Mouse (Mus musculus) intestine, postnatal 0 days (tissue): ENCODE data around the gene Celf2. TPM values are rescaled to one million over a fixed set of nuclear protein-coding genes. Genes with fewer than 3 reads are reported as not detected.

Source experiments
- ATAC-seq: fragments of 200-750 bp; cut with Nextera tagmentation; 2 replicates; pipeline ENCODE4 v1.8.0; 2017; ENCODE audit warnings: mild to moderate bottlenecking, moderate TSS enrichment, moderate library complexity
- H3K27ac ChIP-seq: fragments of 300-500 bp; sonication (generic); 2 replicates; pipeline ENCODE4 v1.5.1; 2014; ENCODE audit warnings: mild to moderate bottlenecking, low read depth, low read length, moderate library complexity
- H3K27me3 ChIP-seq: fragments of 300-500 bp; sonication (generic); replicated peaks from 2 replicates; pipeline ENCODE4 v1.6.1; 2014; ENCODE audit warnings: low read length, mixed read lengths; ENCODE audit not compliant: control insufficient read depth, insufficient read depth
- H3K36me3 ChIP-seq: fragments of 300-500 bp; sonication (generic); 2 replicates; pipeline ENCODE4 v1.6.1; 2014; ENCODE audit warnings: mild to moderate bottlenecking, moderate library complexity; ENCODE audit not compliant: control insufficient read depth, insufficient read depth
- H3K4me1 ChIP-seq: fragments of 300-500 bp; sonication (generic); replicated peaks from 2 replicates; pipeline ENCODE4 v1.6.1; 2014; ENCODE audit warnings: antibody characterized with exemption, low read length, mixed read lengths; ENCODE audit not compliant: control insufficient read depth, insufficient read depth
- H3K4me2 ChIP-seq: fragments of 300-500 bp; sonication (generic); replicated peaks from 2 replicates; pipeline ENCODE4 v1.6.1; 2014; ENCODE audit warnings: low read depth, mild to moderate bottlenecking, moderate library complexity
- H3K4me3 ChIP-seq: fragments of 300-500 bp; sonication (generic); 2 replicates; pipeline ENCODE4 v1.5.1; 2014; ENCODE audit warnings: low read depth, low read length
- H3K9ac ChIP-seq: fragments of 300-500 bp; sonication (generic); 2 replicates; pipeline ENCODE4 v1.6.1; 2014; ENCODE audit warnings: mild to moderate bottlenecking, low read depth, low read length
- H3K9me3 ChIP-seq: fragments of 300-500 bp; sonication (generic); 2 replicates; pipeline ENCODE4 v1.6.1; 2016; ENCODE audit warnings: mixed run types; ENCODE audit not compliant: control insufficient read depth
- CTCF ChIP-seq: sonication (generic); IDR thresholded peaks from 2 replicates; pipeline ENCODE4 v1.5.1; 2016; ENCODE audit warnings: low read depth, mild to moderate bottlenecking, control low read depth, antibody characterized with exemption, moderate library complexity
- WGBS: fragments of 180-500 bp; shearing (Covaris S2); extraction: QIAGEN DNeasy Blood & Tissue Kit; methylation state at CpG from one replicate; pipeline ENCODE4 v1.1.7; 2014; 5-methylcytosine and 5-hydroxymethylcytosine counted together
- polyA plus RNA-seq: library from polyadenylated mRNA; unstranded; fragments of >200 nt; fragmentation: Nextera tagmentation; extraction: Ambion mirVana; gene quantifications from 2 replicates; pipeline ENCODE4 v1.2.1, GENCODE M21; 2015

Gene Celf2
- polyA plus RNA-seq, 1 experiment from 2014 or later: 16.8 TPM

GRCm38 (mm10) chr2:6648877-6649276 lies 860.5 kb downstream of the Celf2 start:
- no peak overlapping the region for H3K27ac ChIP-seq
- H3K4me3 ChIP-seq: no peak overlapping the region
- H3K4me2 ChIP-seq: no peak overlapping the region
- H3K27me3 ChIP-seq: no peaks in the 10 kb centered on the region
- H3K9ac ChIP-seq: no peak overlapping the region
- 76% methylated on average over 6 of the region's 6 CpGs for WGBS
- TF ChIP-seq CTCF: no peak
- H3K36me3 ChIP-seq: no peaks in the 10 kb centered on the region
- H3K9me3 ChIP-seq: no peaks in the 10 kb centered on the region
- H3K4me1 ChIP-seq: no peaks in the 10 kb centered on the region
- ATAC-seq: no peak

- no peaks in the 10 kb centered on the region for H3K4me1 ChIP-seq
- H3K27me3 ChIP-seq: no peaks in the 10 kb centered on the region
- no peaks in the 10 kb centered on the region for H3K9me3 ChIP-seq
- H3K4me2 ChIP-seq: no peak overlapping the region
- H3K9ac ChIP-seq: no peak overlapping the region
- no peak overlapping the region for H3K27ac ChIP-seq
- TF ChIP-seq CTCF: no peak
- H3K4me3 ChIP-seq: no peak overlapping the region
- H3K36me3 ChIP-seq: no peaks in the 10 kb centered on the region
- WGBS: 93% methylated on average over 4 of the region's 4 CpGs
- ATAC-seq: no peak
Observed at GRCm38 (mm10) chr2:6647028-6647427, 862.3 kb downstream of the Celf2 start.

GRCm38 (mm10) chr2:6646325-6646724 lies 863.0 kb downstream of the Celf2 start:
- no peak for ATAC-seq
- no peak overlapping the region for H3K27ac ChIP-seq
- TF ChIP-seq CTCF: no peak
- no peaks in the 10 kb centered on the region for H3K27me3 ChIP-seq
- H3K4me3 ChIP-seq: no peak overlapping the region
- H3K9me3 ChIP-seq: no peaks in the 10 kb centered on the region
- H3K4me2 ChIP-seq: no peak overlapping the region
- no peak overlapping the region for H3K9ac ChIP-seq
- 66% methylated on average over 3 of the region's 3 CpGs for WGBS
- H3K4me1 ChIP-seq: no peaks in the 10 kb centered on the region
- no peaks in the 10 kb centered on the region for H3K36me3 ChIP-seq

GRCm38 (mm10) chr2:6642222-6642850 lies 867.0 kb downstream of the Celf2 start:
- no peak for ATAC-seq
- H3K9ac ChIP-seq: no peak overlapping the region
- WGBS: 71% methylated on average over 3 of the region's 3 CpGs

GRCm38 (mm10) chr2:6639370-6639769 lies 870.0 kb downstream of the Celf2 start:
- H3K36me3 ChIP-seq: no peaks in the 10 kb centered on the region
- no peak overlapping the region for H3K4me3 ChIP-seq
- TF ChIP-seq CTCF: no peak
- no peaks in the 10 kb centered on the region for H3K4me1 ChIP-seq
- H3K9ac ChIP-seq: no peak overlapping the region
- H3K27ac ChIP-seq: no peak overlapping the region
- H3K9me3 ChIP-seq: no peaks in the 10 kb centered on the region
- ATAC-seq: no peak
- H3K4me2 ChIP-seq: no peak overlapping the region
- WGBS: 85% methylated on average over 6 of the region's 6 CpGs
- H3K27me3 ChIP-seq: no peaks in the 10 kb centered on the region

More at GRCm38 (mm10) chr2:6642222-6642850, 867.0 kb downstream of the Celf2 start:
- Histone ChIP-seq H3K27me3 (no peaks in the 10 kb centered on the region), H3K9me3 (no peaks in the 10 kb centered on the region), H3K27ac (no peak overlapping the region), H3K36me3 (no peaks in the 10 kb centered on the region), H3K4me2 (no peak overlapping the region), H3K4me1 (no peaks in the 10 kb centered on the region), H3K4me3 (no peak overlapping the region)
- peak; percentile 23 for TF ChIP-seq CTCF

- H3K9me3 ChIP-seq: no peaks in the 10 kb centered on the region
- no peaks in the 10 kb centered on the region for H3K27me3 ChIP-seq
- no peak for ATAC-seq
- H3K9ac ChIP-seq: no peak overlapping the region
- H3K4me3 ChIP-seq: no peak overlapping the region
- no peaks in the 10 kb centered on the region for H3K36me3 ChIP-seq
- WGBS: 86% methylated on average over 2 of the region's 2 CpGs
- TF ChIP-seq CTCF: no peak
- no peak overlapping the region for H3K27ac ChIP-seq
- H3K4me1 ChIP-seq: no peaks in the 10 kb centered on the region
- no peak overlapping the region for H3K4me2 ChIP-seq
Observed at GRCm38 (mm10) chr2:6637147-6637546, 872.2 kb downstream of the Celf2 start.
